Mouse (Mus musculus): ENCODE results near the gene Tnnt3. TPM values are rescaled to one million over a fixed set of nuclear protein-coding genes. Genes with fewer than 3 reads are reported as not detected.

Gene Tnnt3
- total RNA-seq, 2 experiments from 2014 or later, result not detected

DNA sequence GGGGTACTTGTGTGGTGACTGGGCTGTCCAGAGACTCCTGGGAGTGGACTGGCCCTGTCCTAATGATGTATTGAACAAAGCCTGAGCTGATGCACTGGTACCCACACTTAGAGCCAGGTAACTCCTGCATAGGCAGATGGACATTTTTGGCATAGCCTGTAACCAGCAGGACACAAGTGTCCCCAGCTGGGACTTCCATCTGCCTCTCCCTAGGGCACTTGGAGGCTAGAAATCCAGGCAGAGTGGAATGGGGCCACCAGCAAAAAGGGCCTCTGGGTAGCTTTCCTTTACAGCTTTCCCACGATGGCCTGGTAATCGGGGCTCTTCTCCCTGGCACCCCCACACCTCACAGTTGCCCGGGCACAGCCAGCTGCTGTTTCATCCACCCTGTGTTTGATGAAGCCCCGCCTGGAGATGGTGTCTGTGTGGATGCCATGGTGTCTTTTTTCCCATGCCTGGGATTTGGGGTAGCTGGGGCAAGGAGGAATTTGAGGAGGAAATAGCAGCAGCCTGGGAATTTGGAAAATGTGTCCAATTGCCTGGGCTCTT is 63.3 kb downstream of the Tnnt3 start:
- no peak for DNase-seq (ENCODE audit: low spot score in 2 of 2)

DNA sequence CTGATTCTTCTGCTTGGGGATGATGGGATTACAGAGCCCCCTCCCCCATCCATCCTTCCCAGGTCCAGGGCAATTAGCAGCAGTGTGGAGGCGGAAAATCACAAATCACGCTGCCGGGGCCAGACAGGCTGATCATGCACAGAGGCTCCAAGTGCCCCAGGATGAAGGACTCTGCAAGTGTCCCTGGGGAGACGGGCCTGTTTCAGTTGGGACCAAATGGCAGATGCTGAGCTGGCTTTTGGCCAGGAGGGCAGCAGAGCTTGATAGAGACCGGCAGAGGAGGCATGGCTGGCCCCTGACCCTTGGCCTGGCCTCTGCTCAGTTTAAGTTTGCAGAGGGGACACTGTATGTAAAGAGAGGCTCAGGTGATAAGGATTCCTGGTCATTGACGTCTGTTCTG is 64.5 kb downstream of the Tnnt3 start:
- no peak for DNase-seq (ENCODE audit: low spot score in 2 of 2)

DNA sequence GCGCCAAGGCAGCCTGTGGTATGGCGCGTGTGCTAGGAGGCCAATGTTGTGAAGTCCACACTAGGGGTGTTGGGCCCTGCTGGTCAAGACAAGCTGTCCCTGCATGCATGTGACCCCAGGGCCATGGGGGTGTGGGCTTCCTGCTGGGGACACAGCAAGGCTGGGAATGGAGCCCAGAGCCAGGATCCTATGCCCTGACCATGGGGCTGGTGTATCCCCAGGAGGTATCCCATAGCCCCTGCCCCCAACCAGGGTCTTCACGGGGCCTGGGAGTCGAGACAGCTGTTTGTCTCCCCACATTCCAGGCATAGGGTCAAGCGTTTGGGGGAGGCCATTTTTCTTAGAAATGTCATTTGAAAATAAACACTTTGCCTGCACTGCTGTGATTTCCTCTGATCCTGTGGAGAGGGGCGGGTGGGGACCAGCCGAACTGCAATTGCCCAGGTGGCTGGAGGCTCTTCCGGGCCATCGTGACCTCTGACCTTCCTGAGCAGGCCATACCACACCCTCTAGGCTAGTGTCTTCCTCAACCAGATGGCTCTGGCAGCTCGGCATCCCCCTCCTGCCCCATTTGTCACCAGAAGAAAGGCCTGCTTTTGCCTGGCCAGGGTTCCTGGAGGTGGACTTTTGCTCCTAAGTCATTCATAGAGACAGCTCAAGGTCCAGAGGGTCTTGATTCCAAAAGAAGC is 66.5 kb downstream of the Tnnt3 start:
- DNase-seq (ENCODE audit: low spot score in 2 of 2), result no peak

Other genes with a start within 250 kb of the Tnnt3 start
- not detected for gene Gm2431, start 240.5 kb upstream of the Tnnt3 start, total RNA-seq (2021)
- not detected for gene Gm4559, start 224.5 kb upstream of the Tnnt3 start, total RNA-seq (2021)
- gene Krtap5-1, start 201.7 kb upstream of the Tnnt3 start, total RNA-seq (2021), result not detected
- not detected for gene Krtap5-4, start 195.3 kb upstream of the Tnnt3 start, total RNA-seq (2021)
- 10 to 100 TPM; 36.8 to 37.1 TPM for gene Ifitm10, start 125.1 kb upstream of the Tnnt3 start, total RNA-seq (2021)
- gene Gm49369, start 116.2 kb upstream of the Tnnt3 start, total RNA-seq (2021), result 1 to 10 TPM in 1 of 2 experiments, under 1 TPM in 1; 0.94 to 6.7 TPM
- gene Ctsd, start 110.8 kb upstream of the Tnnt3 start, total RNA-seq (2021), result 100 to 1,000 TPM; 303 to 349 TPM
- gene Syt8, start 64.0 kb upstream of the Tnnt3 start, total RNA-seq (2021), result not detected
- 1 to 10 TPM in 1 of 2 experiments, not detected in 1; 1.2 TPM for gene Tnni2, start 57.0 kb upstream of the Tnnt3 start, total RNA-seq (2021)
- gene Lsp1, start 38.0 kb upstream of the Tnnt3 start, total RNA-seq (2021), result 1 to 10 TPM; 2.6 to 3.1 TPM
- 1 to 10 TPM; 6.8 to 8.4 TPM for gene Mrpl23, start 33.9 kb downstream of the Tnnt3 start, total RNA-seq (2021)
- gene Igf2, start 168.0 kb downstream of the Tnnt3 start, total RNA-seq (2021), result 10 to 100 TPM; 42.7 to 46.4 TPM
- gene Gm49394, start 171.1 kb downstream of the Tnnt3 start, total RNA-seq (2021), result under 1 TPM; 0.10 to 0.20 TPM
- gene Ins2, start 244.5 kb downstream of the Tnnt3 start, total RNA-seq (2021), result not detected

All from layer of hippocampus, adult 18-20 months (tissue).